Comparison of ENCODE assay signal across 20 mouse cellular contexts in the genomic region with DNA sequence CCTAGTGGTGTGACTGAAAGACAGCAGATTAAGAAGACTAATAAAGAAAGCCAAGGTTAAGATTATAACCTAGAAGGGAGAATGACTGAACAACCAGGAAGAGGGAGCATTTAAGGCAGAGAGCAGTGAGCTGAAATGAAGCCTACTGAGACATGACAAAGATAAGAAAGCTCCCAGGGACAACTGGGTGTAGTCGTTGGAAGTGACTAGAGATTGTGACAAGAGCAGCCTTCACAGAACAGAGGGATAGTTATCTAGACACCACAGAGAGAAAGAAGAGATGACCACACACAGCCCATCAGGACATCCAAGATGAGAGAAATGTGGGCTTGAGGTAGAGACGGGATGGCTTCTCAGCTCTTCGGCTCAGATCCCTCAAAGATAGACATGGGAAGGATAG. TPM values are rescaled to one million over a fixed set of nuclear protein-coding genes. Genes with fewer than 3 reads are reported as not detected.
"Had no signal": no experiment of that assay in that cellular context is flagged by ENCODE, and none has a peak within 500 bp of the region (broad histone marks: within the 10 kb centered on the region; RNA-seq: fewer than 3 reads in every experiment).

No protein-coding gene starts in this region.

- H3K4me3 ChIP-seq: lung, embryonic 15.5 days; megakaryocyte, embryonic 14.5 days; midbrain, embryonic 13.5 days; midbrain, embryonic 15.5 days; neural tube, embryonic 12.5 days had no signal

- H3K27me3 ChIP-seq: lung, embryonic 15.5 days; megakaryocyte, embryonic 14.5 days; midbrain, embryonic 13.5 days; midbrain, embryonic 15.5 days; neural tube, embryonic 12.5 days had no signal

- ATAC-seq: lung, postnatal 0 days; midbrain, embryonic 13.5 days; midbrain, embryonic 15.5 days had no signal

- H3K4me2 ChIP-seq: lung, embryonic 15.5 days; midbrain, embryonic 11.5 days; midbrain, embryonic 13.5 days; midbrain, embryonic 15.5 days; neural tube, embryonic 12.5 days had no signal

- H3K9ac ChIP-seq: lung, embryonic 15.5 days; midbrain, embryonic 13.5 days; midbrain, embryonic 15.5 days; neural tube, embryonic 12.5 days had no signal

- DNase-seq: lung, adult 2 months; lung, postnatal 14 days; retina, postnatal 1 day; right cerebral cortex, adult 18-20 months; right cerebral cortex, postnatal 25 days; right cerebral cortex, postnatal 4 days; spleen, adult 18-20 months; thymus, adult 18-20 months; thymus, postnatal 25 days; thymus, postnatal 4 days had no signal

- H3K9me3 ChIP-seq: lung, embryonic 15.5 days; midbrain, embryonic 13.5 days; midbrain, embryonic 15.5 days; neural tube, embryonic 12.5 days had no signal

- H3K27ac ChIP-seq: lung, embryonic 15.5 days; macrophage; midbrain, embryonic 13.5 days; midbrain, embryonic 15.5 days; neural tube, embryonic 12.5 days had no signal

- H3K4me1 ChIP-seq: lung, embryonic 15.5 days; midbrain, embryonic 13.5 days; midbrain, embryonic 15.5 days; neural tube, embryonic 12.5 days had no signal

- H3K36me3 ChIP-seq: lung, embryonic 15.5 days; midbrain, embryonic 15.5 days had no signal

RNA-seq across cellular contexts. Expression of a gene that starts 29.4 kb away (rescaled TPM):
- total RNA-seq: megakaryocyte progenitor cell, adult 5-6 weeks had no signal
- polyA plus RNA-seq: liver, adult 2 months had no signal
